Mouse (Mus musculus): ENCODE measurements at regions not wholly inside any gene's neighbourhood (a gene's known extent, or its start where the extent isn't known, plus 50 kb on each side); places are given as distances from the start of the nearest gene placed in this dataset.

- H3K36me3 ChIP-seq (ENCODE audit: control insufficient read depth, insufficient read depth, low read length), result no peaks in the 10 kb centered on the region
- H3K9me3 ChIP-seq (ENCODE audit: control insufficient read depth, low read length), result peaks cover 4% of the 10 kb centered on the region
- no peaks in the 10 kb centered on the region for H3K27me3 ChIP-seq (ENCODE audit: control insufficient read depth, insufficient read depth, low read depth, low read length)
- no peak overlapping the region for H3K4me3 ChIP-seq (ENCODE audit: low read length)
- H3K4me2 ChIP-seq (ENCODE audit: low read depth, low read length), result no peak overlapping the region
- ATAC-seq (ENCODE audit: low read depth), result peak; percentile 71
- H3K9ac ChIP-seq (ENCODE audit: low read length), result no peak overlapping the region
- H3K4me1 ChIP-seq (replicated peaks; ENCODE audit: control insufficient read depth, insufficient read depth, low read length), result peaks cover 18% of the 10 kb centered on the region
- no peak overlapping the region for H3K27ac ChIP-seq (ENCODE audit: low read length)
- WGBS, result 21% methylated on average over 5 of the region's 5 CpGs
Observed at GRCm38 (mm10) chr9:23012130-23012529, 210.7 kb upstream of the Bmper start.

DNA sequence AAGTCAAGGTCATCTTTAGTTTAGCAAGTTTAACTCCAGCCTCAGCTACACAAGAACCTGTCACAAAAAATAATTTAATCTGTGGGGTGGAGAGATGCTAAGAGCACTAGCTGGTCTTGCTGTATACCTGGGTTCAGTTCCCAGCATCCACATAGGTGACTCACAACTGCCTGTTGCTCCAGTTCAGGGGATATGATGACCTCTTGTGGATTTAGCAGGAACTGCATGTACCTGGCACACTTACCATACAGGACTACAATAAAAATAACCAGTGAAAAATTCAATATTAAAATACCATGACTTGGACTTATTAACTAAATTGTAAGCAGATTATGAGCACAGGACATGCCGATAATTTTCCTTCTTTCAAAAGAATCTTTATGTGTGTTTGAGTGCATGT lies 206.1 kb upstream of the Bmper start:
- no peaks in the 10 kb centered on the region for H3K36me3 ChIP-seq (ENCODE audit: control insufficient read depth, insufficient read depth, low read length)
- no peak overlapping the region for H3K27ac ChIP-seq (ENCODE audit: low read length)
- 100% methylated on average over 1 of the region's 1 CpGs for WGBS
- H3K27me3 ChIP-seq (ENCODE audit: control insufficient read depth, insufficient read depth, low read depth, low read length), result no peaks in the 10 kb centered on the region
- H3K4me2 ChIP-seq (ENCODE audit: low read depth, low read length), result no peak overlapping the region
- no peaks in the 10 kb centered on the region; the same call in 1 of the 2 replicates for H3K4me1 ChIP-seq (replicated peaks; ENCODE audit: control insufficient read depth, insufficient read depth, low read length)
- H3K9ac ChIP-seq (ENCODE audit: low read length), result no peak overlapping the region
- ATAC-seq (ENCODE audit: low read depth), result no peak
- H3K9me3 ChIP-seq (ENCODE audit: control insufficient read depth, low read length), result peaks cover 4% of the 10 kb centered on the region
- H3K4me3 ChIP-seq (ENCODE audit: low read length), result no peak overlapping the region

- no peak for ATAC-seq (ENCODE audit: low read depth)
- no peaks in the 10 kb centered on the region for H3K36me3 ChIP-seq (ENCODE audit: control insufficient read depth, insufficient read depth, low read length)
Observed at GRCm38 (mm10) chr9:23024061-23024460, 198.8 kb upstream of the Bmper start.

GRCm38 (mm10) chr9:23025247-23025646 lies 197.6 kb upstream of the Bmper start:
- H3K27ac ChIP-seq (ENCODE audit: low read length), result peak overlapping the region; percentile 32
- 54% methylated on average over 8 of the region's 8 CpGs for WGBS
- ATAC-seq (ENCODE audit: low read depth), result peak; percentile 69
- H3K36me3 ChIP-seq (ENCODE audit: control insufficient read depth, insufficient read depth, low read length), result no peaks in the 10 kb centered on the region
- no peaks in the 10 kb centered on the region for H3K9me3 ChIP-seq (ENCODE audit: control insufficient read depth, low read length)
- H3K4me1 ChIP-seq (replicated peaks; ENCODE audit: control insufficient read depth, insufficient read depth, low read length), result peaks cover 12% of the 10 kb centered on the region
- H3K27me3 ChIP-seq (ENCODE audit: control insufficient read depth, insufficient read depth, low read depth, low read length), result no peaks in the 10 kb centered on the region
- H3K4me2 ChIP-seq (ENCODE audit: low read depth, low read length), result no peak overlapping the region
- H3K4me3 ChIP-seq (ENCODE audit: low read length), result no peak overlapping the region
- H3K9ac ChIP-seq (ENCODE audit: low read length), result no peak overlapping the region

More at GRCm38 (mm10) chr9:23024061-23024460, 198.8 kb upstream of the Bmper start:
- Histone ChIP-seq H3K9ac (ENCODE audit: low read length) (no peak overlapping the region), H3K27ac (ENCODE audit: low read length) (no peak overlapping the region), H3K4me2 (ENCODE audit: low read depth, low read length) (no peak overlapping the region), H3K4me3 (ENCODE audit: low read length) (no peak overlapping the region), H3K9me3 (ENCODE audit: control insufficient read depth, low read length) (no peaks in the 10 kb centered on the region; the same call in 1 of the 2 replicates), H3K27me3 (ENCODE audit: control insufficient read depth, insufficient read depth, low read depth, low read length) (no peaks in the 10 kb centered on the region), H3K4me1 (replicated peaks; ENCODE audit: control insufficient read depth, insufficient read depth, low read length) (peaks cover 3% of the 10 kb centered on the region; the same call in 1 of the 2 replicates)
- 81% methylated on average over 5 of the region's 5 CpGs for WGBS

DNA sequence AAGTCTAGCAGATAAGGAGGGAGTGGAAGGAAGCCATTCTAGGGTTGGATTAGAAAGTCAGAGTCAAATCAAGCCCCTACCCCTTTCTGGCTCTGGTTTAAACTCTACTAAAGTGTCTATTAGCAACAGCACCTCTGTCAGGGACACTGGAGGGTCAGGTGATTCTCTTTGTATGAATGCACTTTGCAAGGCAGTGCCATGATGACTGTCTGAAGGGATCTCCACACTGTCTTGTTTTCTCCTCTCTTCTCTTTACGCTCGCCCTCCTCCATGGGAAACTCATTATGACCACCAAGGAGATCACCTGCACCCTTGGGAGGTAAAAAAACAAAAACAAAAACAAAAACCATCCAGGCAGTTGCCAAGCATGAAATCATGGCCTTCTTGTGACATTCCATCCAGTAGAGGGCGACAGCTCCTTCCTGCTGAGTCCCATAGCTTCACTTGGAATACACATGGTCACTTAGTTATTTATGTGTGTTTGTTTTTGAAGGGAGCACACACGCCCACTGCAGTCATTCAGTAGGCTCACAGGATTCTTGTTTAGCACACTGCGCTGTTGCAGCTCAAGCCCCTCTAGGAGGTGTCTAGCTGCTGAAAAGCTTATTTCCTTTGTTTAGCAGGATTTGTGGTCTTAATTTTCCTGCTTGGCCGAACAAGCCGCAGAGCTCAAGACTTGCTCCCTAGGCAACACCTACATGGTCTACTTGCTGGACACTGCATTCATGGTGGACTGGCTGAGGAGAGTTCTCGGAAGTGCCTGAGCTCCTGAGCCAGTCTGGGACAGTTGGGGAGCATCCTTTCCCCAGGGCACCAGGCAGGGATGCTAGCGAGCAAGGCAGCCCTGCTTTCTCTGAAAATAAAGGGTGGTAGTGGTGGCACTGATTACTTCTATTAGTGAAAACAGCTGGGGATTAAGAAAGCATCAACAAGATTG lies 195.2 kb upstream of the Bmper start:
- 73% methylated on average over 9 of the region's 9 CpGs for WGBS
- Histone ChIP-seq H3K4me1 (replicated peaks; ENCODE audit: control insufficient read depth, insufficient read depth, low read length) (peaks cover 21% of the 10 kb centered on the region), H3K9me3 (ENCODE audit: control insufficient read depth, low read length) (no peaks in the 10 kb centered on the region), H3K4me2 (ENCODE audit: low read depth, low read length) (no peak overlapping the region), H3K4me3 (ENCODE audit: low read length) (no peak overlapping the region), H3K27ac (ENCODE audit: low read length) (no peak overlapping the region), H3K27me3 (ENCODE audit: control insufficient read depth, insufficient read depth, low read depth, low read length) (no peaks in the 10 kb centered on the region), H3K9ac (ENCODE audit: low read length) (no peak overlapping the region), H3K36me3 (ENCODE audit: control insufficient read depth, insufficient read depth, low read length) (no peaks in the 10 kb centered on the region)
- ATAC-seq (ENCODE audit: low read depth), result peak; percentile 57

GRCm38 (mm10) chr9:23029421-23029820 lies 193.5 kb upstream of the Bmper start:
- Histone ChIP-seq H3K4me3 (ENCODE audit: low read length) (no peak overlapping the region), H3K27me3 (ENCODE audit: control insufficient read depth, insufficient read depth, low read depth, low read length) (no peaks in the 10 kb centered on the region), H3K4me1 (replicated peaks; ENCODE audit: control insufficient read depth, insufficient read depth, low read length) (peaks cover 21% of the 10 kb centered on the region), H3K9me3 (ENCODE audit: control insufficient read depth, low read length) (no peaks in the 10 kb centered on the region), H3K4me2 (ENCODE audit: low read depth, low read length) (no peak overlapping the region), H3K27ac (ENCODE audit: low read length) (no peak overlapping the region), H3K36me3 (ENCODE audit: control insufficient read depth, insufficient read depth, low read length) (no peaks in the 10 kb centered on the region), H3K9ac (ENCODE audit: low read length) (no peak overlapping the region)
- ATAC-seq (ENCODE audit: low read depth), result no peak
- WGBS, result 56% methylated on average over 4 of the region's 4 CpGs

DNA sequence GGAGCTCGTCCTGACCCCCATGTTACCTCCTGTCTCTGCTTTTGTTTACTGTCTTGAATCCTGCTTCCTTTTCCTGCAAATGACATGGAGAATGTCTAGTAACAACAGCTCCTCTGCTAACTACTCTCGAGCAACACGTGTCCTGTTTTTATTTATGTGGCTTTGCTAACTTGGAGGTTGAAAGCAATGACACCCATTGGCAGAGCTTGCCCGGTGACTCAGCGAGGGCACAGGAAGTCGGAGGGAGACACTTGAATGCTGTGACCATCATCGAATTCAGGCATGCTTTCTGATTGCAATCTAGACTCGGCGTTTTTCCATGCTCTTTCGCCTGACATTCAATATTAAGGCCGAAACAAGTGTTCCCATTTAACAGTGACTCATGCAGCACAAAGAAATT lies 192.7 kb upstream of the Bmper start:
- Histone ChIP-seq H3K4me2 (ENCODE audit: low read depth, low read length) (no peak overlapping the region), H3K4me1 (replicated peaks; ENCODE audit: control insufficient read depth, insufficient read depth, low read length) (peaks cover 21% of the 10 kb centered on the region), H3K36me3 (ENCODE audit: control insufficient read depth, insufficient read depth, low read length) (no peaks in the 10 kb centered on the region), H3K27ac (ENCODE audit: low read length) (peak overlapping the region; percentile 2), H3K27me3 (ENCODE audit: control insufficient read depth, insufficient read depth, low read depth, low read length) (no peaks in the 10 kb centered on the region), H3K4me3 (ENCODE audit: low read length) (no peak overlapping the region), H3K9me3 (ENCODE audit: control insufficient read depth, low read length) (no peaks in the 10 kb centered on the region), H3K9ac (ENCODE audit: low read length) (no peak overlapping the region)
- no peak for ATAC-seq (ENCODE audit: low read depth)
- 52% methylated on average over 11 of the region's 11 CpGs for WGBS

- H3K4me2 ChIP-seq (ENCODE audit: low read depth, low read length), result no peak overlapping the region
- 9% methylated on average over 2 of the region's 2 CpGs for WGBS
- H3K9me3 ChIP-seq (ENCODE audit: control insufficient read depth, low read length), result no peaks in the 10 kb centered on the region
- H3K4me3 ChIP-seq (ENCODE audit: low read length), result no peak overlapping the region
- no peaks in the 10 kb centered on the region for H3K36me3 ChIP-seq (ENCODE audit: control insufficient read depth, insufficient read depth, low read length)
- H3K27me3 ChIP-seq (ENCODE audit: control insufficient read depth, insufficient read depth, low read depth, low read length), result no peaks in the 10 kb centered on the region
- ATAC-seq (ENCODE audit: low read depth), result no peak
- H3K4me1 ChIP-seq (replicated peaks; ENCODE audit: control insufficient read depth, insufficient read depth, low read length), result peaks cover 19% of the 10 kb centered on the region
- peak overlapping the region; percentile 3 for H3K27ac ChIP-seq (ENCODE audit: low read length)
- no peak overlapping the region for H3K9ac ChIP-seq (ENCODE audit: low read length)
Observed at GRCm38 (mm10) chr9:23030546-23030945, 192.3 kb upstream of the Bmper start.

DNA sequence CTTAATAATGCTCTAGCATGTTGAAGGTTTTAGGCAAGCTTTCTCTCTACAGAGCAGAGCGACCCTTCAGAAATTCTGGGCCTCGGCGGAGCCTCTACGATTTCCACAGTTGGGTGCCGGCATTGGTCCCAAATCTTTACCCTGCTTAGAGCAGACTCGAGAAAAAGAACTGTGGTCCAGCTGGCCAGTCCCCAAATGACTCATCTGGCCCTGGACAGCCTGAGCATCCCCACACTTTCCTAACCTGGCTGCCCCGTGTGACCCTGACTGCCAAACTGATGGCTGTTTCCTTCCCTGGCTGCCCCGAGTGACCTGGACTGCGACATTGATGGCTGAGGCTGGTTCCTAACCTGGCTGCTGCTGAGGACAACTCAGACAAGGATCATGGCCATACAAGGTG lies 191.0 kb upstream of the Bmper start:
- Histone ChIP-seq H3K9me3 (ENCODE audit: control insufficient read depth, low read length) (no peaks in the 10 kb centered on the region), H3K27ac (ENCODE audit: low read length) (no peak overlapping the region), H3K9ac (ENCODE audit: low read length) (no peak overlapping the region), H3K27me3 (ENCODE audit: control insufficient read depth, insufficient read depth, low read depth, low read length) (no peaks in the 10 kb centered on the region), H3K36me3 (ENCODE audit: control insufficient read depth, insufficient read depth, low read length) (no peaks in the 10 kb centered on the region), H3K4me3 (ENCODE audit: low read length) (no peak overlapping the region), H3K4me1 (replicated peaks; ENCODE audit: control insufficient read depth, insufficient read depth, low read length) (peaks cover 25% of the 10 kb centered on the region), H3K4me2 (ENCODE audit: low read depth, low read length) (no peak overlapping the region)
- WGBS, result 83% methylated on average over 9 of the region's 9 CpGs
- no peak for ATAC-seq (ENCODE audit: low read depth)

Data from lung, embryonic 16.5 days (tissue).